Mouse (Mus musculus): Measurements from ENCODE around the gene Rps19. TPM values are rescaled to one million over a fixed set of nuclear protein-coding genes. Genes with fewer than 3 reads are reported as not detected.

Rps19 gene
- polyA plus RNA-seq, 1 experiment from 2014 or later = 1,656 TPM

DNA sequence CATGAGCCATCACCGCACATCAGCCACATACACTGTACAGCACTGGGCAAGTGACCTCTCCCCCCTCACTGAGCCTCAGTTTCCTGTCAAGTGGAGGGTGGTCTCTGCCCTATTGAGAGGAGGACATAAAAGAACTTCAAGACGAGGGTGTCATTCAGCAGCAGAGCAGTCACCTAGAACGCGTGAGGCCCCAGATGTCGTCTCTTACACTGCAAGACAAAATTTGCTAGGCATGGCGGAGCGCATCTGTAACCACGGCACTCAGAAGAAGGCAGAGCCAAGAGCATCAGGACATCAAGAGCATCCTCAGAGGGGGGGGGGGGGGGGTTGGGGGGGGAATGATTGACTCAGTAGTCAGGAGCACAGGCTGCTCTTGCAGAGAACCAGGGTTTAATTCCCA is 12.1 kb downstream of the Rps19 start:
- 82% methylated on average over 8 of the region's 8 CpGs for WGBS
- no peaks in the 10 kb centered on the region for H3K9me3 ChIP-seq (ENCODE audit: control insufficient read depth, low read length)
- H3K9ac ChIP-seq (ENCODE audit: low read length) = no peak overlapping the region
- H3K4me3 ChIP-seq (ENCODE audit: control insufficient read depth in 1 of 2, insufficient read depth in 1 of 2, low read depth in 1 of 2, low read length in 2 of 2) = no peak overlapping the region
- no peak overlapping the region for H3K4me2 ChIP-seq (ENCODE audit: low read length)
- H3K36me3 ChIP-seq (ENCODE audit: control insufficient read depth, insufficient read depth, low read length) = peaks cover under 1% of the 10 kb centered on the region; the same call in 1 of the 2 replicates
- no peaks in the 10 kb centered on the region for H3K4me1 ChIP-seq (ENCODE audit: control insufficient read depth in 2 of 2, insufficient read depth in 2 of 2, low read length in 2 of 2)
- H3K27ac ChIP-seq (replicated peaks in 1 of 2; ENCODE audit: control insufficient read depth in 1 of 2, insufficient read depth in 1 of 2, low read depth in 2 of 2, low read length in 2 of 2) = no peak overlapping the region
- no peaks in the 10 kb centered on the region for H3K27me3 ChIP-seq (ENCODE audit: control insufficient read depth, insufficient read depth, low read length)
- no peak for ATAC-seq (ENCODE audit: insufficient number of reproducible peaks, insufficient read depth, low FRiP score, low read depth)

DNA sequence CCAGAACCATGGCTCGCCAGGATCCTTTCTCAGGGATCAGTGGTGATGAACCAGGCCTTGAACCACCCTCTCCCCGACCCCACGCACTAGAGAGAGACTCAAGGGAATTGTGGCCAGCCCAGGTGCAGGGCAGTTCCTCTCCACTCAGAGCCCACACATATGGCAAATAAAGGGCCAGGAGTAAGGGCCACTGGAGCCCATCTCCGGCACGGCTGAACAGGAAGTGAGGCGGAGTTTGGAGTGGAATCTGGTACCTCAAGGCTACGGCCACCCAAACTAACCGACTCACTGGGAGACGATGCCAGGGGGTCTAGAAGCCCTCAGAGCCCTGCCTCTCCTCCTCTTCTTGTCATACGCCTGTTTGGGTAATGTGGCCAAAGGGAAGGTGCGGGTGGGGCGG is 13.1 kb downstream of the Rps19 start, which contains the start of gene Cd79a:
Cd79a (plus strand) TSS at position 158 of the 400 bp plus-strand sequence.
- Histone ChIP-seq H3K36me3 (ENCODE audit: control insufficient read depth, insufficient read depth, low read length) (no peaks in the 10 kb centered on the region), H3K27ac (replicated peaks in 1 of 2; ENCODE audit: control insufficient read depth in 1 of 2, insufficient read depth in 1 of 2, low read depth in 2 of 2, low read length in 2 of 2) (no peak within 1 kb of the TSS), H3K4me3 (ENCODE audit: control insufficient read depth in 1 of 2, insufficient read depth in 1 of 2, low read depth in 1 of 2, low read length in 2 of 2) (no peak within 1 kb of the TSS), H3K4me2 (ENCODE audit: low read length) (no peak within 1 kb of the TSS), H3K9me3 (ENCODE audit: control insufficient read depth, low read length) (no peaks in the 10 kb centered on the region), H3K27me3 (ENCODE audit: control insufficient read depth, insufficient read depth, low read length) (no peaks in the 10 kb centered on the region), H3K4me1 (ENCODE audit: control insufficient read depth in 2 of 2, insufficient read depth in 2 of 2, low read length in 2 of 2) (peaks cover 3 to 5% of the 10 kb centered on the region in 2 experiments; a peak in 3 of 4 replicates), H3K9ac (ENCODE audit: low read length) (no peak within 1 kb of the TSS; the same call in 1 of the 2 replicates)
- 61% methylated on average over 12 of the region's 12 CpGs for WGBS
- no peak for ATAC-seq (ENCODE audit: insufficient number of reproducible peaks, insufficient read depth, low FRiP score, low read depth)

DNA sequence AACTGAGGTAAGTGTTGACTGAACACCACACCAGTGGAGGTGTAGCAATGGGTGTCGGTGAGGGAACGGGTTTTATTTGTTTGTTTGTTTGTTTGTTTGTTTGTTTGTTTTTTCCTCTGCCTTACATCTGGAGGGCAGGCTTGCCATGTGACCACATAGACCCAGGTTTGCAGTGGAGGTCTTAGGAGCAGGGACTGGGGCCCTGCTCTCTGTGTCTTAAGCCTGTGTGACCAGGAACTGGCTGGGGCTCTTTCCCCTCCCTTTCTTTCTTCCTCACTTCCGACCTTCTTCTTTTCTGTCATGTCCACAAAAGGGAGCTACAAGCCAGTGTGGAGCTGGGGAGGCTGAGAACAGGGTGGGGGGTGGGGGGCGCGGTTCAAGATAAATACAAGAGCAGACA is 13.8 kb downstream of the Rps19 start:
- Histone ChIP-seq H3K9me3 (ENCODE audit: control insufficient read depth, low read length) (no peaks in the 10 kb centered on the region), H3K36me3 (ENCODE audit: control insufficient read depth, insufficient read depth, low read length) (no peaks in the 10 kb centered on the region), H3K9ac (ENCODE audit: low read length) (no peak overlapping the region), H3K27me3 (ENCODE audit: control insufficient read depth, insufficient read depth, low read length) (no peaks in the 10 kb centered on the region), H3K27ac (replicated peaks in 1 of 2; ENCODE audit: control insufficient read depth in 1 of 2, insufficient read depth in 1 of 2, low read depth in 2 of 2, low read length in 2 of 2) (no peak overlapping the region), H3K4me1 (ENCODE audit: control insufficient read depth in 2 of 2, insufficient read depth in 2 of 2, low read length in 2 of 2) (peaks cover 7 to 11% of the 10 kb centered on the region in 2 experiments; a peak in 3 of 4 replicates), H3K4me2 (ENCODE audit: low read length) (no peak overlapping the region), H3K4me3 (ENCODE audit: control insufficient read depth in 1 of 2, insufficient read depth in 1 of 2, low read depth in 1 of 2, low read length in 2 of 2) (no peak overlapping the region)
- WGBS = 73% methylated on average over 5 of the region's 5 CpGs
- ATAC-seq (ENCODE audit: insufficient number of reproducible peaks, insufficient read depth, low FRiP score, low read depth) = no peak

DNA sequence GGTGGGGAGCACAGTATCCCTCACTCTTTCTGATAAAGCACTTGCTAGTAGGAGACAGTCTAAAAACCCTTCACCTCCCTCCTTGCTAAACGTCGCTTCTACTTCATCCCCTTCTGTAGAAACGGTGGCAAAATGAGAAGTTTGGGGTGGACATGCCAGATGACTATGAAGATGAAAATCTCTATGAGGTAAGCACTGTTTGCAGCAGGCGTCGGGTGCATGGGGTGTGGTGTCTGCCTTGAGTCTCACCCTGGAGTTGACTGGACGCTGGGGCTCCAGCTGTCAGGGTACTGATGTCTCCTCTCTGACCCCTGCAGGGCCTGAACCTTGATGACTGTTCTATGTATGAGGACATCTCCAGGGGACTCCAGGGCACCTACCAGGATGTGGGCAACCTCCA is 16.9 kb downstream of the Rps19 start:
- no peak overlapping the region for H3K27ac ChIP-seq (replicated peaks in 1 of 2; ENCODE audit: control insufficient read depth in 1 of 2, insufficient read depth in 1 of 2, low read depth in 2 of 2, low read length in 2 of 2)
- 75% methylated on average over 6 of the region's 6 CpGs for WGBS

DNA sequence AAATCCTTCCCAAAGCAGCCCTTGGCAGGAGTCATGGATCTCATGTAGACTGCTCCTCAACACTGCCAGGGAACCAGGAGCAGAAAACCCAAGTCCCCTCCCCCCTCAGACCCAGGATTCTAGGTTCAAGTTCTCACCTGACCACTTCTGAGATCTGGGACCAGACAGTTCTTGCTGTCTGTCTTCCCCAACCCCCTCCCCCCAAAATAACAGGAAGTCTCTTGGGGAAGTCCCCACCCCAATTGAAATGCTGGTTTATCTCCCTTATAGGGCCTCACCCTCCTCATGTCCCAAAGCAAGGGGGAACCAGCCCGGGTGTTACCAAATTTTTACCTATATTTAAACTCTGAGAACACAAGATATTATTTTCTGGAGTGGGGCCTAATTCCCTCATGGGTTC is 17.7 kb downstream of the Rps19 start:
- Histone ChIP-seq H3K9me3 (ENCODE audit: control insufficient read depth, low read length) (no peaks in the 10 kb centered on the region), H3K4me1 (ENCODE audit: control insufficient read depth in 2 of 2, insufficient read depth in 2 of 2, low read length in 2 of 2) (peaks cover 12 to 32% of the 10 kb centered on the region in 2 experiments; a peak in 3 of 4 replicates), H3K4me3 (ENCODE audit: control insufficient read depth in 1 of 2, insufficient read depth in 1 of 2, low read depth in 1 of 2, low read length in 2 of 2) (peak overlapping the region in 1 of 2 experiments; percentile 75; a peak in 2 of 4 replicates), H3K27me3 (ENCODE audit: control insufficient read depth, insufficient read depth, low read length) (no peaks in the 10 kb centered on the region), H3K4me2 (ENCODE audit: low read length) (peak overlapping the region; percentile 80), H3K9ac (ENCODE audit: low read length) (peak overlapping the region; percentile 84), H3K36me3 (ENCODE audit: control insufficient read depth, insufficient read depth, low read length) (no peaks in the 10 kb centered on the region), H3K27ac (replicated peaks in 1 of 2; ENCODE audit: control insufficient read depth in 1 of 2, insufficient read depth in 1 of 2, low read depth in 2 of 2, low read length in 2 of 2) (peak overlapping the region; percentile 78 to 89)
- 58% methylated on average over 1 of the region's 1 CpGs for WGBS
- no peak for ATAC-seq (ENCODE audit: insufficient number of reproducible peaks, insufficient read depth, low FRiP score, low read depth)

More for the DNA sequence above, 16.9 kb downstream of the Rps19 start:
- Histone ChIP-seq H3K9ac (ENCODE audit: low read length) (no peak overlapping the region), H3K4me3 (ENCODE audit: control insufficient read depth in 1 of 2, insufficient read depth in 1 of 2, low read depth in 1 of 2, low read length in 2 of 2) (no peak overlapping the region), H3K4me1 (ENCODE audit: control insufficient read depth in 2 of 2, insufficient read depth in 2 of 2, low read length in 2 of 2) (peaks cover 7 to 25% of the 10 kb centered on the region in 2 experiments; a peak in 3 of 4 replicates), H3K27me3 (ENCODE audit: control insufficient read depth, insufficient read depth, low read length) (no peaks in the 10 kb centered on the region), H3K9me3 (ENCODE audit: control insufficient read depth, low read length) (no peaks in the 10 kb centered on the region), H3K4me2 (ENCODE audit: low read length) (no peak overlapping the region), H3K36me3 (ENCODE audit: control insufficient read depth, insufficient read depth, low read length) (no peaks in the 10 kb centered on the region)
- no peak for ATAC-seq (ENCODE audit: insufficient number of reproducible peaks, insufficient read depth, low FRiP score, low read depth)

DNA sequence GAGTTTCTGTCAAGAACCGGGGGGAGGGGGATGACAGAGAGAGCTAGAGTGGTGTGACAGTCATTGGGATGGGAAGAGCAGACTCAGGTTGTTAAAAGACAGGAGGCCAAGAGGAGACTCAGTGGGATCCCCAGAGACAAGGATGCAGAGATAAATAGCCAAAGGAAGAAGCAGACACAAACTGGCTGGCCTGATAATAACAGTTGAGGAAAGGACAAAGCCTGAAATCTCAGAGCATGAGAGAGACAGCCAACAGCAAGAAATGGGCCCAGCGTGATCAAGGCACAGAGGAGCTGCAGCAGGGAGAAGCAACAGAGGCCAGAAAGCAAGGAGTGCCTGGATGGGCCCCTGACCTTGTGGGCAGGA is 18.1 kb downstream of the Rps19 start:
- Histone ChIP-seq H3K27ac (replicated peaks in 1 of 2; ENCODE audit: control insufficient read depth in 1 of 2, insufficient read depth in 1 of 2, low read depth in 2 of 2, low read length in 2 of 2) (peak overlapping the region; percentile 78 to 89), H3K36me3 (ENCODE audit: control insufficient read depth, insufficient read depth, low read length) (no peaks in the 10 kb centered on the region), H3K4me2 (ENCODE audit: low read length) (peak overlapping the region; percentile 80), H3K4me1 (ENCODE audit: control insufficient read depth in 2 of 2, insufficient read depth in 2 of 2, low read length in 2 of 2) (peaks cover 14 to 37% of the 10 kb centered on the region in 2 experiments; a peak in 3 of 4 replicates), H3K27me3 (ENCODE audit: control insufficient read depth, insufficient read depth, low read length) (no peaks in the 10 kb centered on the region), H3K4me3 (ENCODE audit: control insufficient read depth in 1 of 2, insufficient read depth in 1 of 2, low read depth in 1 of 2, low read length in 2 of 2) (peak overlapping the region; percentile 75 to 82), H3K9ac (ENCODE audit: low read length) (peak overlapping the region; percentile 84), H3K9me3 (ENCODE audit: control insufficient read depth, low read length) (no peaks in the 10 kb centered on the region)
- ATAC-seq (ENCODE audit: insufficient number of reproducible peaks, insufficient read depth, low FRiP score, low read depth) = no peak
- 48% methylated on average over 2 of the region's 2 CpGs for WGBS

DNA sequence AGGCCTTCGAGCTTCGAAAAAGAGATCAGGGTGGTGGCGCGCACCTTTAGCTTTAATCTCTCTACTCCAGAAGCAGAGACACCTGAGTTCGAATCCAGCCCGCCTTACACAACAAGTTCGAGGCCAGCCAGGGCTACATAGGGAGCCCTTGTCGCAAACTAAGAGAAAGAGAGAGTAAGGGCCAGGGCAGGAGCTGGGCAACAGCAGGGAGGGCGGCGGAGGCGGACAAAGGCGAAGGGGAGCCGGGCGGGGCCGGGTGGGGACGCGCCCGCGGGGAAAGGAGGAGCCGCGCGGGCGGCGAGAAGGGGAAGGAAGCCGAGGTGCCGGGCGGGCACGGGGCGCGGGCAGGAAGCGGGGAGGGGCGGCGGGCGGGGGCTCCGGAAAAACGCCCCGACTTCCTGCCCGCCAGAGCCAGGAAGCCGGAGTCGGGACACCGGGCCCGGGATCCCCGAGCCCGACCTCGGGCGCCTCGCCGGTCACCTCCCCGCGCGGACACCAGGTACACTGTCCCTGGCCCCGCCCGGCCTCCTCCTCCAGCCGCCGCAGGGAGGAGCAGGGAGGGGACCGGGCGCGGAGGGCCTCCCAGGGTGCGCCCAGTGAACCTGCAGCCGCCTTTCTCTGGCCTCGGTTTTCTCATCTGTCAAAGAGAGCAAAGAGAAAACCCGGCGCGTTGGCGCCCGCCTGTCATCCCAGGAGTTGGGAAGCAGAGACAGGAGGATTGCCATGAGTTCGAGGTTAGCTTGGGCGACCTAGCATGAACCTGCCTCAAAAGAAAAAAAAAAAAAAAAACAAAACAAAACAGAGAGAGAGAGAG is 18.7 kb downstream of the Rps19 start, which contains the start of gene Arhgef1:
Arhgef1 (plus strand) TSS at position 283 of the 814 bp plus-strand sequence.
- WGBS = 7% methylated on average over 46 of the region's 68 CpGs
- Histone ChIP-seq H3K4me3 (ENCODE audit: control insufficient read depth in 1 of 2, insufficient read depth in 1 of 2, low read depth in 1 of 2, low read length in 2 of 2) (peak within 1 kb of the TSS; percentile 75 to 82), H3K4me1 (ENCODE audit: control insufficient read depth in 2 of 2, insufficient read depth in 2 of 2, low read length in 2 of 2) (peaks cover 14 to 40% of the 10 kb centered on the region in 2 experiments; a peak in 3 of 4 replicates), H3K27me3 (ENCODE audit: control insufficient read depth, insufficient read depth, low read length) (no peaks in the 10 kb centered on the region), H3K36me3 (ENCODE audit: control insufficient read depth, insufficient read depth, low read length) (0 out of 2 replicates have a peak, but pooled peaks cover 2% of the 10 kb centered on the region), H3K9me3 (ENCODE audit: control insufficient read depth, low read length) (no peaks in the 10 kb centered on the region), H3K4me2 (ENCODE audit: low read length) (peak within 1 kb of the TSS; percentile 80), H3K27ac (replicated peaks in 1 of 2; ENCODE audit: control insufficient read depth in 1 of 2, insufficient read depth in 1 of 2, low read depth in 2 of 2, low read length in 2 of 2) (peak within 1 kb of the TSS; percentile 78 to 89), H3K9ac (ENCODE audit: low read length) (peak within 1 kb of the TSS; percentile 84)
- peak; percentile 7; the same call in 1 of the 2 replicates for ATAC-seq (ENCODE audit: insufficient number of reproducible peaks, insufficient read depth, low FRiP score, low read depth)

Data from heart, embryonic 14.5 days (tissue).